Mouse (Mus musculus) kidney, embryonic 16.5 days (tissue): Measurements from ENCODE around the gene Dhx29. TPM values are rescaled to one million over a fixed set of nuclear protein-coding genes. Genes with fewer than 3 reads are reported as not detected.

Experiments
- polyA plus RNA-seq: library from polyadenylated mRNA; unstranded; fragments of >200 nt; fragmentation: Nextera tagmentation; extraction: Ambion mirVana; gene quantifications from 2 replicates; pipeline ENCODE4 v1.2.1, GENCODE M21; 2015

The Dhx29 gene
- polyA plus RNA-seq, 1 experiment from 2014 or later: 16.0 TPM

Other genes with a start within 250 kb of the Dhx29 start
- gene Plpp1, start 126.7 kb upstream of the Dhx29 start, polyA plus RNA-seq: 103 and 120 TPM in 2 replicates
- gene Mtrex, start 56 bp upstream of the Dhx29 start, polyA plus RNA-seq: 72.2 and 78.6 TPM in 2 replicates
- 0.51 and 0.57 TPM in 2 replicates for gene Ccno, start 60.3 kb downstream of the Dhx29 start, polyA plus RNA-seq
- 0.34 TPM in 1 of 2 replicates, not detected in the other for gene Mcidas, start 66.4 kb downstream of the Dhx29 start, polyA plus RNA-seq
- not detected in 2 replicates for gene Cdc20b, start 107.7 kb downstream of the Dhx29 start, polyA plus RNA-seq
- gene Gpx8, start 119.0 kb downstream of the Dhx29 start, polyA plus RNA-seq: 146 and 150 TPM in 2 replicates
- 0.36 and 0.48 TPM in 2 replicates for gene Gzma, start 173.5 kb downstream of the Dhx29 start, polyA plus RNA-seq